ENCODE assay signal across 8 mouse cellular contexts in the genomic region with DNA sequence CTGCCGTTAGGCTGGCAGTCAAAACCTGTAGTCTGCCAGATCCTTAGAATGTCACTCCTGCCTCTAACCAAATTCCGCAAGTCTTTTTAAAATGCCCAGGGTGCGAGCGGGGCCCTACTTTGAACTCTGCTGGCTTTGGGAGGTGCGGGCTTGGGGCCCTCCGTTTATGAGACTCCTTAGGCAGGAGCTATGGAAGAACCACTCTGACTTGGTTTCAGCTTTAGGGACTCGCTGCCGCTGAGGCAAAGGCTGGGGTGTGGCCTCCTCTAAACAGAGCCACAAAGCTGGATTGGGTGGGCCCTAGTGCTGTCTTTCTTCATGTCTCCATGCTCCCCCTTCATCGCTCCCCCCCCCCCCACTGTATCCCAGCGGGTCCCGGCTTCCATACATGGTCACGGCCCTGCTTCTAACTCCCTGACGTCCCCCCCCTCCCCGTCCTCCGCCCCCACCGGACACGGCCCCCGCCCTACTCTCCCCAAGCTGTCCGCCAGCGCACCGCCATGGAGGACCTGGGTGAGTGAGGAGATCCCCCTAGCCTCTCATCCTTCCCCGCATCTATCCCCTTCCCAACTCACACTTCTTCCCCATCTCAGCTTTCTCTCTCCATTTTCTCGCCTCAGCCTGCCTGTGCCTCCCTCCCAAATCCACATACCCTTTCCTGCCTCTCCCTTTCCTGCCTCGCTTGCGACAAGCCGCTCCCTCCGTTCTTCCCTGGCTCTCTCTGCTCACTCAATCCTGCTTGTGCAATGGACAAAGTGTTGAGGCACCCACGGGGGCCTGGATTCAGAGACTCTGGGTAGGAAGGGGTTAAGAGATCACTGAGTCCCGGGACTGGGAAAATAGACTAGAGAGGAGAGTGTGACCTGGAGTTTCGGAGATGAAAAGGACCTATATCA. TPM values are rescaled to one million over a fixed set of nuclear protein-coding genes. Genes with fewer than 3 reads are reported as not detected.
DNase-seq lines count a peak whose midpoint lies in the region; ATAC-seq and TF ChIP-seq lines count a peak whose summit lies in the region.

A gene (plus strand): TSS at position 317 of the 896 bp plus-strand sequence.

- peak; percentile 47 for DNase-seq in kidney, adult 18-20 months
- no peak for DNase-seq in kidney, adult 8-10 months
- DNase-seq in cerebellum, postnatal 36 days: peak; percentile 53 to 55
- DNase-seq in frontal cortex, postnatal 25 days (ENCODE audit: low spot score in 2 of 2): peak; percentile 24 to 35
- DNase-seq in limb, embryonic 10.5 days (ENCODE audit: low spot score): peak; percentile 66
- peak; percentile 75 for DNase-seq in stomach, postnatal 0 days (ENCODE audit: low spot score)

- H3K9me3 ChIP-seq in hindbrain, embryonic 12.5 days (replicated peaks): no peaks in the 10 kb centered on the region
- no peaks in the 10 kb centered on the region for H3K9me3 ChIP-seq in limb, embryonic 10.5 days (replicated peaks)
- no peaks in the 10 kb centered on the region for H3K9me3 ChIP-seq in midbrain, embryonic 12.5 days
- H3K9me3 ChIP-seq in stomach, postnatal 0 days (ENCODE audit: control insufficient read depth, low read length): no peaks in the 10 kb centered on the region

- peaks cover 30% of the 10 kb centered on the region for H3K36me3 ChIP-seq in hindbrain, embryonic 12.5 days
- H3K36me3 ChIP-seq in limb, embryonic 10.5 days: peaks cover 37% of the 10 kb centered on the region
- H3K36me3 ChIP-seq in midbrain, embryonic 12.5 days: peaks cover 22% of the 10 kb centered on the region
- peaks cover 19% of the 10 kb centered on the region; the same call in 1 of the 2 replicates for H3K36me3 ChIP-seq in stomach, postnatal 0 days (ENCODE audit: control insufficient read depth, insufficient read depth, low read length)

- 4% methylated on average over 21 of the region's 30 CpGs for WGBS in hindbrain, embryonic 12.5 days
- WGBS in limb, embryonic 10.5 days: 2% methylated on average over 28 of the region's 30 CpGs
- WGBS in midbrain, embryonic 12.5 days: 3% methylated on average over 22 of the region's 30 CpGs
- 2% methylated on average over 24 of the region's 30 CpGs for WGBS in stomach, postnatal 0 days

- peak; percentile 65 for ATAC-seq in hindbrain, embryonic 12.5 days (ENCODE audit: low FRiP score)
- ATAC-seq in midbrain, embryonic 12.5 days (ENCODE audit: low FRiP score, low read depth): peak; percentile 64
- peak; percentile 85 for ATAC-seq in stomach, postnatal 0 days (ENCODE audit: low FRiP score, low TSS enrichment)

- H3K4me2 ChIP-seq in hindbrain, embryonic 12.5 days (replicated peaks): peak within 1 kb of the TSS; percentile 59
- H3K4me2 ChIP-seq in midbrain, embryonic 12.5 days (replicated peaks): peak within 1 kb of the TSS; percentile 67
- peak within 1 kb of the TSS; percentile 73 for H3K4me2 ChIP-seq in stomach, postnatal 0 days (replicated peaks; ENCODE audit: low read depth)

- TF ChIP-seq EP300 in stomach, postnatal 0 days (optimal IDR thresholded peaks at IDR 0.05): no peak

- peaks cover 15% of the 10 kb centered on the region for H3K4me1 ChIP-seq in hindbrain, embryonic 12.5 days
- peaks cover 31% of the 10 kb centered on the region for H3K4me1 ChIP-seq in limb, embryonic 10.5 days
- H3K4me1 ChIP-seq in midbrain, embryonic 12.5 days: peaks cover 18% of the 10 kb centered on the region; the same call in 1 of the 2 replicates
- peaks cover 6% of the 10 kb centered on the region; the same call in 1 of the 2 replicates for H3K4me1 ChIP-seq in stomach, postnatal 0 days (replicated peaks; ENCODE audit: control insufficient read depth, insufficient read depth)

- H3K27ac ChIP-seq in hindbrain, embryonic 12.5 days: peak within 1 kb of the TSS; percentile 67
- H3K27ac ChIP-seq in limb, embryonic 10.5 days: peak within 1 kb of the TSS; percentile 80
- peak within 1 kb of the TSS; percentile 64 for H3K27ac ChIP-seq in midbrain, embryonic 12.5 days (replicated peaks)
- peak within 1 kb of the TSS; percentile 93 for H3K27ac ChIP-seq in stomach, postnatal 0 days (replicated peaks)

- peak within 1 kb of the TSS; percentile 58 for H3K9ac ChIP-seq in hindbrain, embryonic 12.5 days
- H3K9ac ChIP-seq in midbrain, embryonic 12.5 days (replicated peaks): peak within 1 kb of the TSS; percentile 70
- H3K9ac ChIP-seq in stomach, postnatal 0 days (ENCODE audit: low read length): peak within 1 kb of the TSS; percentile 85

- TF ChIP-seq CTCF in stomach, postnatal 0 days (IDR thresholded peaks at IDR 0.05; ENCODE audit: low read depth): no peak

- peak within 1 kb of the TSS; percentile 35 for H3K4me3 ChIP-seq in hindbrain, embryonic 12.5 days
- peak within 1 kb of the TSS; percentile 53 for H3K4me3 ChIP-seq in limb, embryonic 10.5 days
- H3K4me3 ChIP-seq in midbrain, embryonic 12.5 days: peak within 1 kb of the TSS; percentile 42
- H3K4me3 ChIP-seq in stomach, postnatal 0 days (ENCODE audit: low read depth, low read length): peak within 1 kb of the TSS; percentile 64

- 0 out of 2 replicates have a peak, but pooled peaks cover 4% of the 10 kb centered on the region for H3K27me3 ChIP-seq in hindbrain, embryonic 12.5 days
- peaks cover 3% of the 10 kb centered on the region; the same call in 1 of the 2 replicates for H3K27me3 ChIP-seq in limb, embryonic 10.5 days (ENCODE audit: low read depth, poor library complexity, severe bottlenecking)
- peaks cover 20% of the 10 kb centered on the region for H3K27me3 ChIP-seq in midbrain, embryonic 12.5 days
- no peaks in the 10 kb centered on the region for H3K27me3 ChIP-seq in stomach, postnatal 0 days (ENCODE audit: control insufficient read depth, insufficient read depth, low read length)

RNA-seq across cellular contexts. Expression of the gene that starts here (rescaled TPM):
- 50.9 and 63.1 TPM in 2 replicates for polyA plus RNA-seq in hindbrain, embryonic 12.5 days (2016; fragmentation: Nextera tagmentation; extraction: Ambion mirVana)
- 12.9 and 14.5 TPM in 2 replicates for polyA plus RNA-seq in limb, embryonic 10.5 days (2016; fragmentation: Nextera tagmentation; extraction: Ambion mirVana)
- 39.6 and 50.5 TPM in 2 replicates for polyA plus RNA-seq in midbrain, embryonic 12.5 days (2016; fragmentation: Nextera tagmentation; extraction: Ambion mirVana)
- polyA plus RNA-seq in stomach, postnatal 0 days (2015; fragmentation: Nextera tagmentation; extraction: Ambion mirVana): 167 and 178 TPM in 2 replicates

Comparison
In these comparisons a context has a peak if more than half of its experiments do, and no peak if none do; other contexts are left out.
1. DNase-seq: peak in kidney, adult 18-20 months (single experiment), cerebellum, postnatal 36 days (2 of 2), frontal cortex, postnatal 25 days (2 of 2), limb, embryonic 10.5 days (single experiment) and stomach, postnatal 0 days (single experiment); none in kidney, adult 8-10 months (0 of 2).
2. Peak in every context shown above with its lines, with median percentiles within 50 percentile points of each other: ATAC-seq, H3K27ac ChIP-seq, H3K4me2 ChIP-seq, H3K4me3 ChIP-seq and H3K9ac ChIP-seq.